Mouse (Mus musculus): ENCODE measurements around the gene Secisbp2. TPM values are rescaled to one million over a fixed set of nuclear protein-coding genes. Genes with fewer than 3 reads are reported as not detected.

The Secisbp2 gene
- polyA plus RNA-seq, 1 experiment from 2014 or later: 27.7 TPM

DNA sequence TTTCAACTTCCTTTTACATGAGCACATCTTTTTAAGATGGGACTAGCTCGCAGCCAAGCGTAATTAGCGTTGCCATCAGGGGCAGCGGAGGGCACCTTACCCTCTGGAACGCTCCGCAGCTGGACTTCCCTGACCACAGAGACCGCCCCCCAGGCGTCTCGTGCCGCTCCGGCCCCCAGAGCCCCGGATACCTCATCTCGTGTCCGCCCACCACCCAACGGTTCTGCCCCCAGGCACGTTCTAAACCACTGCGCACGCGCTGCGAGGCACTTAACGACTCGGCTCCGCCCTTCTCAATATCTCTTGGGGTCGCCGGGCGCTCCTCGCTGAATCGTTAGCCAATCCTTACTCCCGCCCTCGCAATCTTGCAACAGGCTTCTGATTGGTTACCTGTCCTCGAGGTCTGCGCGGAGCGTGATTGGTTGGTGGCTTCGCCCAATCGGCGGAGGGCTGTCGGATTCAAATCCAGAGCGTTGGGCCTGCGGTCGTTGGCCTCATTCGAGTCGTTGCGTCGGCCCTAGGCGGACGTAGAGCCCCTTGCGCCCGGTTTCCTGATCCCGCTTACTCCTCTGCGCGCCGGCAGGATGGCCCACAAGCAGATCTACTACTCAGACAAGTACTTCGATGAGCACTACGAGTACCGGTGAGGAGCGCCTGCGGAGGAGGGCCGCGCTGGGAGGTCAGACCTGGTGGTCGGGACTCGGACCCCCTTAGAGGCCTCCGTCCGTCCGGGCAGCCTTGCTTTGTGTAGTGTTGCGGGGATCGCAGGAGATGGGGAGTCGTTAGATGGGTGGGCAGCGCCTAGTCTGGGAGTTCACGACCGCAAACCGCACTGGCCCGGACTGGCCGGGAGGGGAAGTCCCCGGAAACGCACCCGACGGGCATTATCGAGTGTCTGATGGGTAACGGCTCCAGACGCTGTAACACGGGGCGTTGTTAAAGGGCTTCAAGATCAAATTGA lies 6.4 kb upstream of the Secisbp2 start, which contains the start of gene Cks2:
Gene Cks2, plus strand, starts transcription at position 404 of the 961 bp plus-strand sequence.
- peaks cover 17% of the 10 kb centered on the region for H3K4me1 ChIP-seq
- peaks cover 2% of the 10 kb centered on the region; the same call in 1 of the 2 replicates for H3K36me3 ChIP-seq
- peak within 1 kb of the TSS; percentile 72 for H3K4me3 ChIP-seq

DNA sequence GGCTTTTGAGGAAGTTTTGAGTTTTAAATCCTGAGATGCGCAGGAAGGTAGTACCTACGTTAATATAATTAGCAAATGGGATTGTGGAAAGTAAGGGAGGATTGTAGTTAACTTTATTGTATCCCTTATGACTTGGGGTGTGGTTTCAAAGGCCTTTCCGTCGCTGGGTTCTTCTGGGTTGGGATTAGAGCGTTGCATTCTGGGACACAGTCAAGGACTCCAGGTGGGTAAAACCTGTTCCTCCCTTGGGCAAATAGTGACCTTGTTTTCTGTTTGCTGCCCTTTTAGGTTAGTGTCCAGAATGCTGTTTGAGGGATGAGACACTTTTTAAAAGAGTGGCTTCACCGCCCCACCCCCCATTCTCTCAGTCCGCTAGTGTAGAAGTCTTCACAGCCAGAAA lies 5.6 kb upstream of the Secisbp2 start:
- WGBS: under 1% methylated on average over 7 of the region's 7 CpGs
- Histone ChIP-seq H3K4me2 (peak overlapping the region; percentile 78), H3K36me3 (peaks cover 2% of the 10 kb centered on the region; the same call in 1 of the 2 replicates), H3K9me3 (no peaks in the 10 kb centered on the region), H3K27me3 (no peaks in the 10 kb centered on the region), H3K4me1 (peaks cover 19% of the 10 kb centered on the region), H3K27ac (0 out of 2 replicates have a peak overlapping the region, but pooled peaks have one; percentile 76), H3K4me3 (peak overlapping the region; percentile 72), H3K9ac (peak overlapping the region; percentile 74)
- no peak for ATAC-seq (ENCODE audit: insufficient number of reproducible peaks, low FRiP score, low TSS enrichment, low read depth)

More for the DNA sequence above, 6.4 kb upstream of the Secisbp2 start, which contains the start of gene Cks2:
- H3K4me2 ChIP-seq: peak within 1 kb of the TSS; percentile 78
- no peaks in the 10 kb centered on the region for H3K9me3 ChIP-seq
- peak within 1 kb of the TSS; percentile 74 for H3K9ac ChIP-seq
- WGBS: under 1% methylated on average over 83 of the region's 83 CpGs
- no peaks in the 10 kb centered on the region for H3K27me3 ChIP-seq
- ATAC-seq (ENCODE audit: insufficient number of reproducible peaks, low FRiP score, low TSS enrichment, low read depth): peak; percentile 99
- H3K27ac ChIP-seq: peak within 1 kb of the TSS; percentile 76

DNA sequence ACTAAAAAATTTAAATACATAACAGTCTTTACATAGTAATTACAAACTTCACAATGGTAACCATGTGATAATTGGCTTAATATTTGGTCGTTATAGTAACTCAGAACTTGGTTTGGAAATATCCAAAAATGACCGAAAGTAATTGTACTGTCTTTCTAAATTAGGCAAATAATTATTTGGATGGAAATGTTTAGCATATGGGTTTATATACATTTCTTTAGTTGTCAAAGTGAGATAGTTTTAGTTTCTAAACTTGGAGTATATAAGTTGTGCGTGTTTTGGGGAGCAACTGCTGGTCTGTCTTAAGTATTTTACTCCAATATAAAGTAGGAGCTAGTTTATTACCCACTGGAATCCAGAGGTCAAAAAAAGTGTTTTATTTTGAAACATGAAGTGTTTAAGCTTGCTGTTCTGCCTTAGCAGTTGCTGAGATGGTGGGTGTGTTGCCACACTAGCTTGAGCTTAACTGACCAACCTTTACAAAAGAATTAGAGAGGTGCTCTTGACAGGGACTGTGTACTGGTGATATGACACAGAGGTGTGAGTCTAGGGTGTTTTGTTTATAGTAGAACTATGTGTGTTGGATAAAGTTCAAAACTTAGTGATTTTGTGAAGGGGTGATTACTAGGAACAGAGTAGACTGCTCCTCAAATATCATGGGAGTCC lies 5.0 kb upstream of the Secisbp2 start:
- no peak overlapping the region for H3K27ac ChIP-seq

DNA sequence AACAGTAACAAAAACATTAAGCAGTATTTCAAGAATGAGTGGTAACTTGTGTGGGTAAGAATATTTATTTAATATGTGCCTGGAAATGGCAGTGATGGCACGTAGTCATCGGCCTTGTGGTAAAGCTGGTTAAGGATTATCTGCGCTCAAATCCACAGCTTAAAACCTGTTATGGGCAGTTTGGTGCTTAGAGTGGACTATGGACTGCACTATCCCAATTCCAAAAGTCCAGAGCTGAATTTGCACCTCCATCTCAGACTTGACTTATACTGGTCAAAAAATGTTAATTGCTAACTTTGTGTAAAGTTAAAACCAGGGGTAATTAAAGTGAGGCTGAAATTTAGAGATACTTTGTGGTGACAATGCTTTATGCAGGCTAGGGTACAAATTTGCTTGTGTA lies 3.7 kb upstream of the Secisbp2 start:
- 0 out of 2 replicates have a peak overlapping the region, but pooled peaks have one; percentile 38 for H3K4me2 ChIP-seq
- no peaks in the 10 kb centered on the region for H3K27me3 ChIP-seq
- H3K9ac ChIP-seq: no peak overlapping the region
- no peak overlapping the region for H3K27ac ChIP-seq
- peaks cover 5% of the 10 kb centered on the region for H3K36me3 ChIP-seq
- no peak for ATAC-seq (ENCODE audit: insufficient number of reproducible peaks, low FRiP score, low TSS enrichment, low read depth)
- H3K4me1 ChIP-seq: peaks cover 28% of the 10 kb centered on the region
- H3K4me3 ChIP-seq: no peak overlapping the region
- WGBS: 88% methylated on average over 3 of the region's 3 CpGs
- H3K9me3 ChIP-seq: no peaks in the 10 kb centered on the region

More for the DNA sequence above, 5.0 kb upstream of the Secisbp2 start:
- Histone ChIP-seq H3K9ac (no peak overlapping the region), H3K4me1 (peaks cover 25% of the 10 kb centered on the region), H3K4me2 (peak overlapping the region; percentile 78), H3K9me3 (no peaks in the 10 kb centered on the region), H3K27me3 (no peaks in the 10 kb centered on the region), H3K4me3 (peak overlapping the region; percentile 72), H3K36me3 (peaks cover 2% of the 10 kb centered on the region; the same call in 1 of the 2 replicates)
- ATAC-seq (ENCODE audit: insufficient number of reproducible peaks, low FRiP score, low TSS enrichment, low read depth): no peak
- 21% methylated on average over 3 of the region's 3 CpGs for WGBS

DNA sequence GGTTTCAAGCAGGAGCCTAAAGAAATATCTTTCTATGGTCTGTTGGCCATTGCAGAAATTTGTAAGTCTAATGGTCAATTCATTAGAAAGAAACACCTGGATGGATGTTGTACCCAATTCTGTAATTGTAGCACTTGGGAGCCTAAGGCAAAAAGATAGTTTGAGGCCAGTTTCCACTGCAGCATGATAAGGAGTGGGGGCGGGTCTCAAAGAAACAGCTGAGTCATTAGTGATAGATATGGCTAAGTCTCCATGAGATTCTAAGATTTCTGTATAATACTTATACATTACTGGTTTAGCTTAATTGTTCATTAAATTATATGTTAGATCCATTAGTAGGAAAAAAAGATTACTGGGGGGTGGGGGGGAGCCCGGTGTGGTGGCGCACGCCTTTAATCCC lies 3.3 kb upstream of the Secisbp2 start:
- no peak overlapping the region for H3K4me3 ChIP-seq
- H3K36me3 ChIP-seq: peaks cover 10% of the 10 kb centered on the region
- H3K27ac ChIP-seq: no peak overlapping the region
- H3K9ac ChIP-seq: no peak overlapping the region
- H3K4me1 ChIP-seq: peaks cover 28% of the 10 kb centered on the region
- H3K27me3 ChIP-seq: no peaks in the 10 kb centered on the region
- WGBS: 92% methylated on average over 4 of the region's 4 CpGs
- no peak overlapping the region for H3K4me2 ChIP-seq
- H3K9me3 ChIP-seq: no peaks in the 10 kb centered on the region
- ATAC-seq (ENCODE audit: insufficient number of reproducible peaks, low FRiP score, low TSS enrichment, low read depth): no peak

DNA sequence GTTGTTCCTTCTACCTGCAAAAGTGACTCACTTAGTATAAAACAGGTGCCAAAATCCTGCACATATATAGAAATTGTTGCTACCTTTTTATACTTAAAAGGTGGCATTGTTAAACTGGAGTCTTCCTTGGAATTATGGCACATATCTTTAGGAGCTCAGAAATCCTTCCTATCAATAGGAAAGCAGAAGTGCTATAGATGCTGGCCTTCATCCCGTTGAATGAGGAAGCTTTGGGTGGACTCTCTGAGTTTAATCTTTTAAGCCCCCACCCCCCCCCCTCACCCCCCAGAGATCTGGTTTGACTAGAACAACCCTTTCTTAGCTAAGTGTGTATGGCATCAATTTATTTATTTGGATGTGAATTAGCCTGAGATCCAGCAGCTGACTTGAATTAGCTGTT lies 1.8 kb upstream of the Secisbp2 start:
- H3K27ac ChIP-seq: no peak overlapping the region
- no peaks in the 10 kb centered on the region for H3K9me3 ChIP-seq
- no peak overlapping the region for H3K4me2 ChIP-seq
- no peak overlapping the region for H3K4me3 ChIP-seq
- ATAC-seq (ENCODE audit: insufficient number of reproducible peaks, low FRiP score, low TSS enrichment, low read depth): no peak
- no peaks in the 10 kb centered on the region for H3K27me3 ChIP-seq
- WGBS: 47% methylated on average over 1 of the region's 1 CpGs
- H3K4me1 ChIP-seq: peaks cover 28% of the 10 kb centered on the region
- H3K36me3 ChIP-seq: peaks cover 21% of the 10 kb centered on the region
- H3K9ac ChIP-seq: no peak overlapping the region

DNA sequence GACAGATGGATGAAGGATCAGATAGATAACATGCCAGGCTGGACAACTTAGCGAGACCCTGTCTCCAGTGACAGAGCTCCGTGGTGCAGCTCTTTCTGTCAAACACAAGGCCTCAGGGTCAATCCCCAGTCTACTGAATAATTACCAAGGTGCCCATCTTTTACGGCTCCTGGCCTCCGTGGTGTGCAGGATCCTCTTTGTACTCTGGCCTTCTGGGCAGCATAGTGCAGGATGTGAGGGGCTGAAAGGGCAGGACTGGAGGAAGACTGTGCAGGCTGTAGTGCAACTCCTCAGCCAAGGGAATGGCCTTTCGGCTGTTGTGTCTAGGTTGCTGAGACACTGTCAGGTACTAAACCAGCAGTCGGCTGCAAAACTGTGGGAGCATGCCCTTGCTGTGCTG lies 1.7 kb downstream of the Secisbp2 start:
- 88% methylated on average over 6 of the region's 6 CpGs for WGBS
- Histone ChIP-seq H3K4me2 (no peak overlapping the region), H3K9me3 (no peaks in the 10 kb centered on the region), H3K4me1 (peaks cover 11% of the 10 kb centered on the region), H3K36me3 (peaks cover 56% of the 10 kb centered on the region), H3K27me3 (no peaks in the 10 kb centered on the region), H3K4me3 (no peak overlapping the region), H3K27ac (no peak overlapping the region), H3K9ac (no peak overlapping the region)
- ATAC-seq (ENCODE audit: insufficient number of reproducible peaks, low FRiP score, low TSS enrichment, low read depth): no peak

DNA sequence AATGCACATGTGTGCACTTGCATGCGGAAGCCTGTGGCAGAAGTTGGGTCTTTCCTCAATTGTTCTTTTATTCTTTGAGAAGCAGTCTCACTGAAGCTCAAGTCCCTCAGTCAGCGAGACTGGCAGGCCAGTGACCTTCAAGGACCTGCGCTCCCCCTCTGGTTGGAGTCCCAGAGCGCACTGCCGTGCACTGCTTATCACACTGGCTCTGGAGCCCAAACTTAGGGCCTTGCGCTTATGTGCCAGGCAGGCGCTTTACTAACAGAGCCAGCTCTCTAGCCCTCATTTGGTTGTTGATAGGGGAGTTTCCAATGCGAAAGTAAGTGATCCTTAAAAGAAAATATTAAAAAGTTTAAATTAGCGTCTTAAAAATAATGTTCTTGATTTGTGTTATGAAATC lies 2.5 kb downstream of the Secisbp2 start:
- Histone ChIP-seq H3K9ac (no peak overlapping the region), H3K9me3 (no peaks in the 10 kb centered on the region), H3K27me3 (no peaks in the 10 kb centered on the region), H3K4me2 (no peak overlapping the region), H3K4me1 (peaks cover 11% of the 10 kb centered on the region), H3K36me3 (peaks cover 64% of the 10 kb centered on the region), H3K4me3 (no peak overlapping the region), H3K27ac (no peak overlapping the region)
- no peak for ATAC-seq (ENCODE audit: insufficient number of reproducible peaks, low FRiP score, low TSS enrichment, low read depth)
- 92% methylated on average over 9 of the region's 9 CpGs for WGBS

DNA sequence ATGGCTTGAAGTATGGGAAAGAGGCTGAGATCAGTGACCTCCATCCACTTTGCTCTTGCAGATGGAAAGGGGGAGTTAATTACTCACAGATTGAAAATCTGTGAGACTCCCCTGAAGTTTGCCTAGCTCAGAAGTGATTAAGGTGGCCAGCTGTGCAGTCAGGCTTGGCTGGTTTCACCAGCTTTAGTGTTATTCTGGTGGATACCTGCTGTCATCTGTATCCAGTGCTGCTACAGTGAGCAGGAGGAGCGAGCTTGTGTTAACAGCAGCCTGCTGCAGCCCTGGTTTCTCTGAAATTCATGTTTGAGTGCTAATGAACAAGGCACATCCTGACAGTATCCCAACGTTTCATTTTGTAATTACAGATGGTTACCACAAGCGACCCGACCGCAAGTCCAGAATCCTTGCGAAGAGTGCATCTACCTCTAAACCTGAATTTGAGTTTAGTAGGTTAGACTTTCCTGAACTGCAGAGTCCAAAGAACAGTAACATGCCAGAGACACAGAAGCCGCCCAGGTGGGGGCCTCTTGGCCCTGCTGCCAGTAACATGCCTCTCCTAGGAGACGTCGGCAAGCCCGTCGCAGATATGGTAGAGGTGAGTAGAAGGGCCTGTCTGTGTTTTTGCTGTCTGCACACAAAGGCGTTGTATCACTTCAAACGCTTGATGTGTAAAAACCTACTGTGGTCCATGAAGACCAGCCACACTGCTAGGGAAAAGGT lies 5.2 kb downstream of the Secisbp2 start:
- Histone ChIP-seq H3K4me1 (peaks cover 3% of the 10 kb centered on the region; the same call in 1 of the 2 replicates), H3K9ac (no peak overlapping the region), H3K4me2 (no peak overlapping the region), H3K27me3 (no peaks in the 10 kb centered on the region), H3K4me3 (no peak overlapping the region), H3K9me3 (no peaks in the 10 kb centered on the region), H3K27ac (no peak overlapping the region), H3K36me3 (peaks cover 85% of the 10 kb centered on the region)
- WGBS: 93% methylated on average over 13 of the region's 13 CpGs
- ATAC-seq (ENCODE audit: insufficient number of reproducible peaks, low FRiP score, low TSS enrichment, low read depth): no peak

DNA sequence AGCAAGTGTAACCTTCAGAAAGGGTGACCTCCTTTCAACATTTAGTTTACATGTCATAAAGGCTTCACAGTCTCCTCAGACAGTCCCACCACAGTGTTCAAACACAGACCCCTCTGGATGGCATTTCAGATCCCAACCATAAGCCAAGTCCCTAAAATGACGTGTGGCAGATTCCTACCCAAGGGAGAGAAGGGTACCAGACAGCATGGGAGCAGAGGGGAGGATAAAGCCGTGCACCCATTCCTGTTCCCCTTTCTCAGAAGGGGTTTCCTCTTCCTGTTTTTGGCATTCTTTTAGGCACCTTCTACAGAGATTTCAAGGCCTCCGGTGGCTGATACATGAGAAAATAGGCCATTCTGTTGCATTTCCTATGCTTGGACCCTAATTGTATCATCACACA lies 6.6 kb downstream of the Secisbp2 start:
- Histone ChIP-seq H3K4me1 (no peaks in the 10 kb centered on the region), H3K27me3 (no peaks in the 10 kb centered on the region), H3K9ac (no peak overlapping the region), H3K27ac (no peak overlapping the region), H3K4me3 (no peak overlapping the region), H3K36me3 (peaks cover 93% of the 10 kb centered on the region), H3K4me2 (no peak overlapping the region), H3K9me3 (no peaks in the 10 kb centered on the region)
- WGBS: 93% methylated on average over 3 of the region's 3 CpGs
- ATAC-seq (ENCODE audit: insufficient number of reproducible peaks, low FRiP score, low TSS enrichment, low read depth): no peak

DNA sequence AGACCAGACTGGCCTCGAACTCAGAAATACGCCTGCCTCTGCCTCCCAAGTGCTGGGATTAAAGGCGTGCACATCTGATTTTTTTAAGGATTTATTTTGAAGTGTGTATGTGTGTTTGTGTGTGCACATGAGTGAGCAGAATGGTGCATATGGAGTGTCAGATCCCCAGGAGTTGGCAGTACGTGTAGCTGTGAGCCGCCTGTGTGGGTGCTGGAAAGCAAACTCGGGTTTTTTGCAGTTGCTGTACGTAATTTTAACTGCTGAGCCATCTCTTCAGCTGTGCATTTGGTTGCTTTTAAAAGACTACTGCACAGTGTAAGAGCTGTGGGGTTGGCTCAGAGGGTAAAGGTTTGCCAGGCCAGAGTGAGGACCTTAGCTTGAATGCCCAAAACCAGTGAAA lies 8.1 kb downstream of the Secisbp2 start:
- Histone ChIP-seq H3K27me3 (no peaks in the 10 kb centered on the region), H3K9ac (no peak overlapping the region), H3K9me3 (no peaks in the 10 kb centered on the region), H3K4me2 (no peak overlapping the region), H3K36me3 (peaks cover 93% of the 10 kb centered on the region), H3K27ac (no peak overlapping the region), H3K4me3 (no peak overlapping the region), H3K4me1 (no peaks in the 10 kb centered on the region)
- 93% methylated on average over 7 of the region's 7 CpGs for WGBS
- no peak for ATAC-seq (ENCODE audit: insufficient number of reproducible peaks, low FRiP score, low TSS enrichment, low read depth)

All from limb, embryonic 15.5 days (tissue).